Mouse (Mus musculus) hindbrain, embryonic 13.5 days (tissue): ENCODE measurements around the gene Hist1h4c. TPM values are rescaled to one million over a fixed set of nuclear protein-coding genes. Genes with fewer than 3 reads are reported as not detected.
A peak's percentile ranks its signal among the peaks of the same experiment; 100 is the strongest.

Experiments used
- ATAC-seq: fragments of 200-750 bp; cut with Nextera tagmentation; 2 replicates; pipeline ENCODE4 v1.8.0; 2017; ENCODE audit warnings: moderate TSS enrichment; ENCODE audit not compliant: low FRiP score
- H3K27ac ChIP-seq: fragments of 300-500 bp; sonication (generic); 2 replicates; pipeline ENCODE4 v1.5.1; 2015; ENCODE audit warnings: inconsistent platforms, mild to moderate bottlenecking, moderate library complexity
- H3K27me3 ChIP-seq: fragments of 300-500 bp; sonication (generic); 2 replicates; pipeline ENCODE4 v1.6.1; 2015; ENCODE audit warnings: mild to moderate bottlenecking, inconsistent platforms
- H3K36me3 ChIP-seq: fragments of 300-500 bp; sonication (generic); 2 replicates; pipeline ENCODE4 v1.6.1; 2015; ENCODE audit warnings: mild to moderate bottlenecking, inconsistent platforms
- H3K4me1 ChIP-seq: fragments of 300-500 bp; sonication (generic); replicated peaks from 2 replicates; pipeline ENCODE4 v1.6.1; 2015; ENCODE audit warnings: inconsistent platforms
- H3K4me2 ChIP-seq: fragments of 300-500 bp; sonication (generic); 2 replicates; pipeline ENCODE4 v1.6.1; 2015; ENCODE audit warnings: inconsistent platforms, mild to moderate bottlenecking, moderate library complexity
- H3K4me3 ChIP-seq: fragments of 300-500 bp; sonication (generic); 2 replicates; pipeline ENCODE4 v1.5.1; 2015; ENCODE audit warnings: mild to moderate bottlenecking, inconsistent platforms
- H3K9ac ChIP-seq: fragments of 300-500 bp; sonication (generic); 2 replicates; pipeline ENCODE4 v1.6.1; 2015; ENCODE audit warnings: mild to moderate bottlenecking, inconsistent platforms
- H3K9me3 ChIP-seq: fragments of 300-500 bp; sonication (generic); 2 replicates; pipeline ENCODE4 v1.6.1; 2016; ENCODE audit warnings: inconsistent platforms
- WGBS: fragments of 180-500 bp; shearing (Covaris S2); methylation state at CpG from one replicate; pipeline ENCODE4 v1.1.7; 2015; 5-methylcytosine and 5-hydroxymethylcytosine counted together
- polyA plus RNA-seq: library from polyadenylated mRNA; unstranded; fragments of >200 nt; fragmentation: Nextera tagmentation; extraction: Ambion mirVana; gene quantifications from 2 replicates; pipeline ENCODE4 v1.2.1, GENCODE M21; 2015

Gene Hist1h4c
- polyA plus RNA-seq, 1 experiment from 2014 or later, result 3.9 TPM

GRCm38 (mm10) chr13:23740256-23740840 lies 42.1 kb upstream of the Hist1h4c start:
- ATAC-seq, result no peak
- peaks cover 23% of the 10 kb centered on the region for H3K4me1 ChIP-seq
- peak overlapping the region; percentile 48 for H3K4me3 ChIP-seq
- peak overlapping the region; percentile 76 for H3K9ac ChIP-seq
- 31% methylated on average over 13 of the region's 13 CpGs for WGBS
- peak overlapping the region; percentile 89; the same call in 1 of the 2 replicates for H3K27ac ChIP-seq
- peak overlapping the region; percentile 94 for H3K4me2 ChIP-seq
- no peaks in the 10 kb centered on the region for H3K9me3 ChIP-seq
- no peaks in the 10 kb centered on the region for H3K36me3 ChIP-seq
- H3K27me3 ChIP-seq, result no peaks in the 10 kb centered on the region

- under 1% methylated on average over 14 of the region's 14 CpGs for WGBS
- no peak for ATAC-seq
- peaks cover 23% of the 10 kb centered on the region for H3K4me1 ChIP-seq
- H3K9ac ChIP-seq, result peak overlapping the region; percentile 76
- H3K36me3 ChIP-seq, result no peaks in the 10 kb centered on the region
- peak overlapping the region; percentile 94 for H3K4me2 ChIP-seq
- H3K4me3 ChIP-seq, result peak overlapping the region; percentile 48
- peak overlapping the region; percentile 89 for H3K27ac ChIP-seq
- H3K9me3 ChIP-seq, result no peaks in the 10 kb centered on the region
- H3K27me3 ChIP-seq, result no peaks in the 10 kb centered on the region
These were observed 41.6 kb upstream of the Hist1h4c start for GRCm38 (mm10) chr13:23739922-23740252.

- ATAC-seq, result peak; percentile 90
- H3K4me1 ChIP-seq, result peaks cover 23% of the 10 kb centered on the region
- no peaks in the 10 kb centered on the region for H3K36me3 ChIP-seq
- H3K27me3 ChIP-seq, result no peaks in the 10 kb centered on the region
- WGBS, result under 1% methylated on average over 39 of the region's 39 CpGs
- no peaks in the 10 kb centered on the region for H3K9me3 ChIP-seq
- H3K4me3 ChIP-seq, result peak overlapping the region; percentile 48
- H3K4me2 ChIP-seq, result peak overlapping the region; percentile 94
- peak overlapping the region; percentile 76 for H3K9ac ChIP-seq
- peak overlapping the region; percentile 89 for H3K27ac ChIP-seq
These were observed 41.0 kb upstream of the Hist1h4c start for GRCm38 (mm10) chr13:23739069-23739921.

- H3K36me3 ChIP-seq, result no peaks in the 10 kb centered on the region
- peak within 1 kb of the TSS; percentile 94 for H3K4me2 ChIP-seq
- H3K4me3 ChIP-seq, result peak within 1 kb of the TSS; percentile 48
- ATAC-seq, result peak; percentile 93
- peak within 1 kb of the TSS; percentile 89 for H3K27ac ChIP-seq
- H3K27me3 ChIP-seq, result no peaks in the 10 kb centered on the region
- peaks cover 23% of the 10 kb centered on the region for H3K4me1 ChIP-seq
- H3K9ac ChIP-seq, result peak within 1 kb of the TSS; percentile 76
- under 1% methylated on average over 38 of the region's 38 CpGs for WGBS
- H3K9me3 ChIP-seq, result no peaks in the 10 kb centered on the region
These were observed 40.4 kb upstream of the Hist1h4c start, which contains the start of gene Hist1h1c for GRCm38 (mm10) chr13:23738677-23739068. TSS of gene Hist1h1c (plus strand) at chr13:23738808.

GRCm38 (mm10) chr13:23738041-23738440 lies 39.8 kb upstream of the Hist1h4c start:
- Histone ChIP-seq H3K9me3 (no peaks in the 10 kb centered on the region), H3K27ac (peak overlapping the region; percentile 89), H3K4me1 (peaks cover 23% of the 10 kb centered on the region), H3K36me3 (no peaks in the 10 kb centered on the region), H3K4me2 (peak overlapping the region; percentile 94), H3K27me3 (no peaks in the 10 kb centered on the region), H3K4me3 (peak overlapping the region; percentile 48), H3K9ac (peak overlapping the region; percentile 76)
- ATAC-seq, result no peak
- 26% methylated on average over 4 of the region's 4 CpGs for WGBS

GRCm38 (mm10) chr13:23737091-23737490 lies 38.8 kb upstream of the Hist1h4c start:
- Histone ChIP-seq H3K27ac (no peak overlapping the region), H3K4me2 (no peak overlapping the region), H3K9ac (no peak overlapping the region), H3K27me3 (no peaks in the 10 kb centered on the region), H3K9me3 (no peaks in the 10 kb centered on the region), H3K36me3 (no peaks in the 10 kb centered on the region), H3K4me1 (peaks cover 23% of the 10 kb centered on the region), H3K4me3 (no peak overlapping the region)
- no peak for ATAC-seq
- WGBS, result 92% methylated on average over 5 of the region's 5 CpGs

GRCm38 (mm10) chr13:23732156-23732804 lies 34.0 kb upstream of the Hist1h4c start:
- Histone ChIP-seq H3K9me3 (no peaks in the 10 kb centered on the region), H3K4me1 (no peaks in the 10 kb centered on the region), H3K27ac (no peak overlapping the region), H3K4me3 (no peak overlapping the region), H3K36me3 (no peaks in the 10 kb centered on the region), H3K4me2 (no peak overlapping the region), H3K27me3 (no peaks in the 10 kb centered on the region), H3K9ac (no peak overlapping the region)
- WGBS, result 28% methylated on average over 8 of the region's 8 CpGs
- no peak for ATAC-seq

- WGBS, result 43% methylated on average over 8 of the region's 8 CpGs
- H3K9ac ChIP-seq, result no peak overlapping the region
- H3K27me3 ChIP-seq, result no peaks in the 10 kb centered on the region
- no peaks in the 10 kb centered on the region for H3K9me3 ChIP-seq
- no peak overlapping the region for H3K4me2 ChIP-seq
- no peak for ATAC-seq
- H3K27ac ChIP-seq, result no peak overlapping the region
- no peak overlapping the region for H3K4me3 ChIP-seq
- no peaks in the 10 kb centered on the region for H3K36me3 ChIP-seq
- no peaks in the 10 kb centered on the region for H3K4me1 ChIP-seq
These were observed 32.2 kb upstream of the Hist1h4c start for GRCm38 (mm10) chr13:23730479-23730878.

- ATAC-seq, result no peak
- Histone ChIP-seq H3K9ac (no peak overlapping the region), H3K4me1 (no peaks in the 10 kb centered on the region), H3K9me3 (no peaks in the 10 kb centered on the region), H3K36me3 (no peaks in the 10 kb centered on the region), H3K4me2 (no peak overlapping the region), H3K27me3 (no peaks in the 10 kb centered on the region), H3K27ac (no peak overlapping the region), H3K4me3 (no peak overlapping the region)
- WGBS, result 92% methylated on average over 5 of the region's 5 CpGs
These were observed 31.5 kb upstream of the Hist1h4c start for GRCm38 (mm10) chr13:23729706-23730105.

- ATAC-seq, result no peak
- no peak overlapping the region for H3K9ac ChIP-seq
- WGBS, result 94% methylated on average over 9 of the region's 9 CpGs
These were observed 30.9 kb upstream of the Hist1h4c start for GRCm38 (mm10) chr13:23729192-23729525.

GRCm38 (mm10) chr13:23728472-23729191 lies 30.4 kb upstream of the Hist1h4c start:
- Histone ChIP-seq H3K4me2 (no peak overlapping the region), H3K9ac (no peak overlapping the region), H3K36me3 (no peaks in the 10 kb centered on the region), H3K9me3 (no peaks in the 10 kb centered on the region), H3K4me1 (no peaks in the 10 kb centered on the region), H3K4me3 (no peak overlapping the region), H3K27ac (no peak overlapping the region), H3K27me3 (no peaks in the 10 kb centered on the region)
- ATAC-seq, result no peak
- 86% methylated on average over 18 of the region's 18 CpGs for WGBS

More at GRCm38 (mm10) chr13:23729192-23729525, 30.9 kb upstream of the Hist1h4c start:
- H3K27ac ChIP-seq, result no peak overlapping the region
- no peaks in the 10 kb centered on the region for H3K9me3 ChIP-seq
- H3K4me1 ChIP-seq, result no peaks in the 10 kb centered on the region
- no peaks in the 10 kb centered on the region for H3K27me3 ChIP-seq
- no peaks in the 10 kb centered on the region for H3K36me3 ChIP-seq
- H3K4me2 ChIP-seq, result no peak overlapping the region
- no peak overlapping the region for H3K4me3 ChIP-seq

- Histone ChIP-seq H3K4me1 (no peaks in the 10 kb centered on the region), H3K36me3 (no peaks in the 10 kb centered on the region), H3K9me3 (no peaks in the 10 kb centered on the region), H3K27ac (no peak overlapping the region), H3K4me3 (no peak overlapping the region), H3K27me3 (no peaks in the 10 kb centered on the region), H3K4me2 (no peak overlapping the region), H3K9ac (no peak overlapping the region)
- no peak for ATAC-seq
- no CpG with 5 or more reads among the region's 1 CpGs for WGBS
These were observed 27.0 kb upstream of the Hist1h4c start for GRCm38 (mm10) chr13:23725213-23725612.
